Mouse (Mus musculus) granulocyte monocyte progenitor cell, adult 5-6 weeks (primary cell): ENCODE results near the gene Dip2a. TPM values are rescaled to one million over a fixed set of nuclear protein-coding genes. Genes with fewer than 3 reads are reported as not detected.

ENCODE experiments used
- ATAC-seq: replicated peaks from 2 replicates; pipeline ENCODE4 v1.8.0; 2016; ENCODE audit warnings: mild to moderate bottlenecking, moderate TSS enrichment, inconsistent platforms; ENCODE audit not compliant: poor library complexity, severe bottlenecking
- total RNA-seq, 2 experiments: library from RNA; stranded (forward) in 1 of 2; stranded (reverse) in 1 of 2; fragments of 200-712, 200-1000 nt in 1 of 2; fragments of >200 nt in 1 of 2; fragmentation: Nextera tagmentation in 1 of 2; gene quantifications; 2 replicates each; pipeline ENCODE4 v1.2.3; 2014 to 2017

Dip2a gene
- total RNA-seq (2014; fragmentation: Nextera tagmentation) (4.4 and 6.6 TPM in 2 replicates), total RNA-seq (2017) (1.2 and 2.3 TPM in 2 replicates)

DNA sequence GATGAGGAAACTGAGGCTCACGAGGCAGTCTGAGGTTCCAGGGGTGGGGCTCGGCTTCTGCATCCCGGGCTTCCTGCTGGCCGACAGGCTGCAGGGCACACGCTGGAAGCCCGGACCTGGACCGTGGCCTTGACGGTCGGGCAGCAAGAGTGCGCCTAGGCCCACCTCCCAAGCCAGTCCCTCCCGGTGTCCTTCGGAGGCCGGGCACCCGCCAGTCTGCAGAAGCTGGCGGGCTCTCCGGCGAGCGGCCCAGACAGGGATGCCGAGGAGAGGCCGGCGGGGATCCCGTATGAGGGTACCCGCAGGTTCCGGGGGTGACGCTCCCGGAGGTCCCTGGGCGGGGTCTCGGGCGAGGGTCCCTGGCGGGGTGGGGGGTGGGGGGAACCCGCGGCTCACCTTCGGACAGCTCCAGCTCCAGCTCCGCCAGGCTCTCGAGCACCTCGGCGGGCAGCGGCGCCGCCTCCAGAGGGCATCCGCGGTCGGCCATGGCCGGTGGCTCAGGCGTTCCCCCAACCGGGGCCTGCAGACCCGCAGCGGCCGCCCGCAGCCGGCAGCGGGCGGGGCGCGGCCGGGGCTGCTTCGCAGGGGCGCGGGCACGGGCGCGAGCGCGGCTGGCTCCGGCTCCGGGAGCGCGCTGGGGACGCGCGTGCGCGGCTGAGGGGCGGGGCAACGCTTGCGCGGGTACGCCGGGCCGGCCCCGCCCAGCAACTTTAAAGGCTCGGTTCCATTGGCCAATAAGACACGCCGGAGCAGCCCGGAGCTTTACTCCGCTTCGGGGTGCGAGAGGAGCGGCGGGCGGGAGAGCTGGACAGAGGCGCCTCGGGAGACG is at the start of gene Dip2a:
Dip2a (minus strand) TSS at position 581 of the 829 bp plus-strand sequence.
- peak; percentile 84 for ATAC-seq

GRCm38 (mm10) chr10:76392596-76392995 is 47.5 kb upstream of the Dip2a start:
- ATAC-seq: no peak

DNA sequence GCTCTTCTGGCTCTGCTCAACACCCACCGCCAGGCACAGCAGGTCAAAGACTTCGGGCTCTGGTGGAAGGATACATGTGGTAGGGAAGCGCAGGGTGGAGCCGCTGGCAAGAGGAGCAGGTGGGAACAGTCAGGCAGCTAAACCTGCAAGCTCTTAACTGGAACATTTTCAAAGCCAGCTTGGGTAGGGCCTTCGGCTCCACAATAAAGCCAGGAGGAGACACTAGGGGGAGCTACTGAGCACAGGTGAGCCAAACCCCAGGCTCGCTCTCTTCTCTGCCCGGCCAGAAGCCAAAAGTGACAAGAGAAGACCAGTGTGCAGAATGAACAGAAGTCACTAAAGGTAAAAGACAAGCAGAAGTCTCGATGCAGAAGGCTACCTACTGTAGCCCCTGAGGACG is 46.7 kb upstream of the Dip2a start:
- peak; percentile 30; the same call in 1 of the 2 replicates for ATAC-seq

GRCm38 (mm10) chr10:76391166-76391565 is 46.1 kb upstream of the Dip2a start:
- ATAC-seq: no peak

DNA sequence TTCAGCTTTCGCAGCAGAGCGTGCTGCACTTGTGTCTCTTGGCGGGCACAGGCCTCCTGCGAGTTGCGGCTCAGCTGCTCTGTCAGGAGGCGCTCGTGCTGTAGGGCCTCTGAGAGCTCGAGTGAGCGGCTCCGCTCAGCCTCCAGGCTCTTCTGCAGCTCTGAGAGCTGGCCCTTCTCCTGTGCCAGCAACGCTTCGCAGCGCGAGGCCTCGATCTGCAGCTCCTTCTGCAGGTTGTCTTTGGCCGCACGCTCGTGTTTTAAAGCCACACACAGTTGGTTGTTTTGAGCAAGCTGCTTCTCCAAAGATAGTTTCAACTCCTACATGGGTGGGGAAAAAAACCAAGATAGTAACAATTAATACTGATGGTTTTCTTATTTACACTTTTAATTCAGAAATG is 29.9 kb upstream of the Dip2a start:
- no peak for ATAC-seq

DNA sequence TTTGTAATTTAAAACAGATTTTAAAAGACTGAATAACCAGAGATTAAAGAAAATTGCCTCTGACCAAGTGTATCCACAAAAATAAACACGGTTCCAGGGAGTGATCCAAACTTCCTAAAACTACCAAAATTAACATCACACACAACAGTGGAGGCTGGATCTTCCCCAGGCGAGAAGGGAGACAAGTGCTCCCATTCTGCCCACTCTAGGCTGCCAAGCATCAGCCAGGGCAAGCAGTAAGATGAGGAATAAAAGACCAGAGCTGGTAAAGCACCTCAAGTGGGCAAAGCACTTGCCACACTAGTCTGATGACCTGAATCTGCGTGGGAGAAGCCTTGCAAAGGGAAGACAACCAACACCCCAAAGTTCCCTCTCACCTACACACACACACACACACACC is 26.6 kb upstream of the Dip2a start:
- no peak for ATAC-seq

DNA sequence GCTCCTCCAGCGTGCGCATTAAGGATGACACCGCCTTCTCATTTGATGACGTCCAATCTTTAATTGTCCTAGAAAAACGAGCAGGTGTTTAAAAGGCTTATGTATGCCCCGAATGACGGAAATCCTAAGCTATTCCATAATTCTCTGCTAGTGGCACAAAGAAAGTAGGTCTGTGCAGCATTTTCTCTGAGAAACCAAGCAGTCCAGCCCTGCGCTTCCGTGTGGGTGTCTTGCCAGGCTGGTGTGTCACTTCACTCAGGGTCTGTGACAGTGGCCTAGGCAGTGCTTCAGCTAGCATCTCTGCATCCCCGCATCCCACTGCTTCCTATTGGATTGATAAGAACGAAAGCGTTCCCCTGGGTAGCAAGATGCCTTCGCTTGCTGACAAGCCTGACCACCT is 23.7 kb upstream of the Dip2a start:
- ATAC-seq: no peak

DNA sequence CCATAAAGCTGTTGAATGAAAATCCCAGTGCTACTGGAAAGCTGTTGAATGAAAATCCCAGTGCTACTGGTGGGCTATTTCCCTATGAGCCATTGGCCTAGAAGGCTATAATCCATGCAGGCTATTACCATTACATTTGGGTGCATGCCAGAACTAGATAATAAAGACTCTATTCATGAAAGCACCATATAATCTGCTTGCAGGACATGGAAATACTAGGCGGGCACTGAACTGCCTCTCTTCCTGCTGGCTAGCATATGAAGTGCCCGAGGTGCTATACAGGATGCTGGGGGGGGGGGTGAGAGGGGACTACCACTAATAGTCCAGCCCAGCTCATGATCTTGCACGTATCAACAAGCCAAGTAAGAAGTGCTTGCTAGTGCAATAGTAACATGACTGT is 18.1 kb upstream of the Dip2a start:
- no peak for ATAC-seq

GRCm38 (mm10) chr10:76358468-76358867 is 13.4 kb upstream of the Dip2a start:
- ATAC-seq: peak; percentile 15; the same call in 1 of the 2 replicates

- no peak for ATAC-seq
Measured at GRCm38 (mm10) chr10:76357286-76357875, 12.3 kb upstream of the Dip2a start.

- peak; percentile 72 for ATAC-seq
Measured at GRCm38 (mm10) chr10:76354974-76355373, 9.9 kb upstream of the Dip2a start.

GRCm38 (mm10) chr10:76353986-76354385 is 8.9 kb upstream of the Dip2a start:
- no peak for ATAC-seq

GRCm38 (mm10) chr10:76351953-76352352 is 6.9 kb upstream of the Dip2a start:
- ATAC-seq: peak; percentile 40

DNA sequence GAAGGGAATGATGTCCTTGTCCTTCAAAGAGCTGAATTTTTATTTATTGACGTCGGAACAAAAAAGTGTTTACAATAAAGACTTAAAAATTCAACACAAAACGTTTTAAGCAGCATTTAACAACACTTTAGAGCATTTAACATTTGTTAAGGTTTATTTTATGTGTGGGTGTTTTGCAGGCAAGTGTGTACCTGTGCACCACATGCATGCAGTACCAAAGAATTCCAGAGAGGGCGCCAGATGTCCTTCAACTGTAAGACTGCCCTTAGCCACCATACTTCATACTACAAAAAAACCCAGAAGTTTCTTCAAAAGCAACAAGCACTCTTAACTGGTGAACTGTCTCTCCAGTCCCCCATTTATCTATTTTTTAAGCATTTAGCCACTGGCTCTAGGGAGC is 1.5 kb upstream of the Dip2a start:
- ATAC-seq: peak; percentile 46

DNA sequence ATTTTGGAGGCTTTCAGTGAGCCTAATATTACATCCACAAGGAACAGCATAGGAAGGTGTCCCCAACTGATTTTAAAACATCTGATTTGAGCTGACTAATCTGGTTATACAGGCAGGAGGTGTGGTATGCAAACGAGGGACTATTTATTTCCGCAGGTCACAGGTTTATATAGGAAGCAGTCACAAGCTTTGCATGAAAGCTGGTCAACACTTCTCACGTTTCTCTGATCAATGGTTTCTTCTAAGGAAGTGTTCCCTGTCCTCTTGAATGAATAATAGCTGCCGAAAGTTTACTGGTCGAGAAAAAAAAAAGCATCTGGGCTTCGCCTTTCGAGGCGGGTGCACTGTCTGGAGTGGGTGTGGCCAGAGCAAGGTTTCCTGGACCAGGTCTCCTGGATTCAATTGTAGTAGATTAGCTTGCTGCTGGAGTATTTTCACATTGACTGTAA is 976 bp upstream of the Dip2a start:
- ATAC-seq: peak; percentile 28

DNA sequence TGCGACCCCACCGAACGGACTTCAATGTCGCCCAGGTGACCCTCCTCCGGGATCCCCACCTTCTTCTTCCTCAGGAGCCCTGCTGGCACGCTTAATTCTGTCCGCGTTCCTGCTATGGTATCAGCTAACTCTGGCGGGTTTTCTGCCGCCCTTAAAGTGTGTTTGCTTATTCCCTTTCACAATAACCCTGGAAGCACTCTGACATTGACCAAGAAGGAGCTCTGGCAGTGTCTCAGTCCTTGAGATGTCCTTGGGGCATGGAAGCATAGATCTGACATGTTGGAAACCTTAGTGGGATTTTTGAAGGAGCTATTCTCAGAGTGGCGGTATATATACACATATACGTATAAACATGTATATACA is 430 bp upstream of the Dip2a start:
- peak; percentile 34 for ATAC-seq

- ATAC-seq: no peak
Measured at GRCm38 (mm10) chr10:76334350-76334749, 10.7 kb downstream of the Dip2a start.

GRCm38 (mm10) chr10:76332040-76332439 is 13.1 kb downstream of the Dip2a start:
- ATAC-seq: no peak

GRCm38 (mm10) chr10:76329093-76329492 is 16.0 kb downstream of the Dip2a start:
- no peak for ATAC-seq

GRCm38 (mm10) chr10:76328574-76328973 is 16.5 kb downstream of the Dip2a start:
- ATAC-seq: no peak

DNA sequence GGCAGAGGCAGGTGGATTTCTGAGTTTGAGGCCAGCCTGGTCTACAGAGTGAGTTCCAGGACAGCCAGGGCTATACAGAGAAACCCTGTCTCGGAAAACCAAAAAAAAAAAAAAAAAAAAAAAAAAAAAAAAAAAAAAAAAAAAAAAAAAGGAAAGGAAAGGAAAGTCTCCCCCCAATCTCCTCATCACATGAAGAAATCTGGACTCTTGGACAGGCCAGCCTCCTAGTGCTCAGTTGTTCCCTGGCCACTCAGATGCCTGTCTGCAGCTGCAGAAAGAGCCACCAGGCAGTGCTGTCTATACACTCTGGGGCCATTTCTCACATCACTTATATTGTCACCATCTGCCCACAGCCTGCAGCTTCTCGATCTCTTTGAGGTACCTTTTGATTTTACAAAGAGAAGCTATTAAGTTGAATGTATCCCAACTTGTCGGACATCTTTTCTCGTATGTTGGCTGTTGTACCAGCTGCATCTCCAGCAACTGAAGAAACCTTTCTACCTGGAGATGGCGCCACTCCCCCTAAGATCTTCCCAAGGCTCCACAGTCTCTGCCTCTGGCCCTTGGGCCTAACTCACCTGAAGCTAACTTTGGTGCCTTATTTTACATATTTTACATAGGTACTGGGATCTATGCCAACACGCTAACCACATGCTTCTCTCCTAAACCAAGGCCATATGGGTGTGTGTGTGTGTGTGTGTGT is 18.6 kb downstream of the Dip2a start:
- ATAC-seq: no peak
